Mouse (Mus musculus) C2C12 (cell line): ENCODE data around the gene Apc2. TPM values are rescaled to one million over a fixed set of nuclear protein-coding genes. Genes with fewer than 3 reads are reported as not detected.

ENCODE experiments used
- H3K27me3 ChIP-seq: one replicate; pipeline ENCODE4 v1.6.1; 2011; ENCODE audit not compliant: control insufficient read depth, insufficient read depth, insufficient read length
- H3K36me3 ChIP-seq: one replicate; pipeline ENCODE4 v1.6.1; 2011; ENCODE audit not compliant: control insufficient read depth, insufficient read depth
- H3K4me3 ChIP-seq: one replicate; pipeline ENCODE4 v1.5.1; 2011; ENCODE audit warnings: mild to moderate bottlenecking, control low read depth; ENCODE audit not compliant: poor library complexity, insufficient read depth, severe bottlenecking
- H3K79me2 ChIP-seq: one replicate; pipeline ENCODE4 v1.6.1; 2011; ENCODE audit not compliant: control insufficient read depth, insufficient read depth
- H3K79me3 ChIP-seq: one replicate; pipeline ENCODE4 v1.6.1; 2011; ENCODE audit warnings: low read depth, control low read depth
- H3ac ChIP-seq: one replicate; pipeline ENCODE3; 2011; ENCODE audit warnings: low read depth; ENCODE audit not compliant: control insufficient read depth, insufficient read length
- CEBPB ChIP-seq: IDR thresholded peaks from one replicate; pipeline ENCODE4 v1.6.1; 2011; ENCODE audit warnings: low read depth, mild to moderate bottlenecking, control low read depth, moderate library complexity
- CTCF ChIP-seq: IDR thresholded peaks from one replicate; pipeline ENCODE4 v1.5.1; 2011; ENCODE audit not compliant: control insufficient read depth, insufficient read depth, insufficient read length
- FOSL1 ChIP-seq: IDR thresholded peaks from one replicate; pipeline ENCODE4 v1.8.0; 2011; ENCODE audit warnings: mild to moderate bottlenecking, low read length; ENCODE audit not compliant: poor library complexity, insufficient read depth, severe bottlenecking
- MAX ChIP-seq: IDR thresholded peaks from one replicate; pipeline ENCODE4 v1.6.1; 2011; ENCODE audit warnings: mild to moderate bottlenecking, control low read depth
- MYOD1 ChIP-seq: IDR thresholded peaks from one replicate; pipeline ENCODE4 v1.6.1; 2011; ENCODE audit warnings: low read depth; ENCODE audit not compliant: control insufficient read depth, insufficient read length
- MYOG ChIP-seq: IDR thresholded peaks from one replicate; pipeline ENCODE4 v1.6.1; 2011; ENCODE audit not compliant: control insufficient read depth, insufficient read length; ENCODE audit errors: extremely low read depth
- USF1 ChIP-seq: IDR thresholded peaks from one replicate; pipeline ENCODE4 v1.6.1; 2011; ENCODE audit warnings: low read depth, mild to moderate bottlenecking, control low read depth, moderate library complexity
- polyA plus RNA-seq: library from polyadenylated mRNA; unstranded; fragments of >200 nt; fragmentation: generic; extraction: Trizol; gene quantifications from one replicate; pipeline ENCODE4 v1.2.1, GENCODE M21; 2012; ENCODE audit warnings: missing spikeins

Gene Apc2
- polyA plus RNA-seq, 1 experiment, result 0.20 TPM

GRCm38 (mm10) chr10:80351896-80352295 is 56.1 kb downstream of the Apc2 start:
- peaks cover 22% of the 10 kb centered on the region for H3K27me3 ChIP-seq
- H3K4me3 ChIP-seq, result no peak overlapping the region
- no peak overlapping the region for H3ac ChIP-seq
- H3K36me3 ChIP-seq, result no peaks in the 10 kb centered on the region
- H3K79me2 ChIP-seq, result no peaks in the 10 kb centered on the region
- TF ChIP-seq FOSL1, result no peak
- no peak for TF ChIP-seq MAX
- no peak for TF ChIP-seq CTCF
- TF ChIP-seq MYOG, result no peak
- TF ChIP-seq USF1, result no peak
- no peaks in the 10 kb centered on the region for H3K79me3 ChIP-seq

- TF ChIP-seq MYOG, result no peak
- no peak for TF ChIP-seq MYOD1
- no peak for TF ChIP-seq CTCF
- no peak for TF ChIP-seq MAX
- TF ChIP-seq CEBPB, result no peak
- no peak for TF ChIP-seq USF1
- TF ChIP-seq FOSL1, result no peak
- H3K36me3 ChIP-seq, result no peaks in the 10 kb centered on the region
- no peaks in the 10 kb centered on the region for H3K79me3 ChIP-seq
- peaks cover 30% of the 10 kb centered on the region for H3K27me3 ChIP-seq
- no peaks in the 10 kb centered on the region for H3K79me2 ChIP-seq
- no peak overlapping the region for H3ac ChIP-seq
- no peak overlapping the region for H3K4me3 ChIP-seq
Measured at GRCm38 (mm10) chr10:80352727-80353126, 57.0 kb downstream of the Apc2 start.

- Histone ChIP-seq H3K27me3 (peaks cover 55% of the 10 kb centered on the region), H3ac (no peak overlapping the region), H3K4me3 (no peak overlapping the region), H3K36me3 (no peaks in the 10 kb centered on the region), H3K79me3 (no peaks in the 10 kb centered on the region), H3K79me2 (no peaks in the 10 kb centered on the region)
- no peak for TF ChIP-seq MYOD1
- no peak for TF ChIP-seq MAX
- TF ChIP-seq USF1, result no peak
- no peak for TF ChIP-seq FOSL1
- no peak for TF ChIP-seq CTCF
- TF ChIP-seq CEBPB, result no peak
- no peak for TF ChIP-seq MYOG
Measured at GRCm38 (mm10) chr10:80355431-80355830, 59.7 kb downstream of the Apc2 start.

- no peak within 1 kb of the TSS for H3ac ChIP-seq
- no peak within 1 kb of the TSS for H3K4me3 ChIP-seq
- peaks cover 56% of the 10 kb centered on the region for H3K27me3 ChIP-seq
- no peaks in the 10 kb centered on the region for H3K79me2 ChIP-seq
- H3K79me3 ChIP-seq, result no peaks in the 10 kb centered on the region
- H3K36me3 ChIP-seq, result no peaks in the 10 kb centered on the region
- TF ChIP-seq USF1, result no peak
- no peak for TF ChIP-seq MYOD1
- TF ChIP-seq FOSL1, result no peak
- TF ChIP-seq MAX, result no peak
- TF ChIP-seq CTCF, result no peak
- TF ChIP-seq CEBPB, result no peak
- TF ChIP-seq MYOG, result no peak
Measured at GRCm38 (mm10) chr10:80356001-80356682, 60.4 kb downstream of the Apc2 start, which contains the start of gene Plk5. Gene Plk5 (plus strand): TSS chr10:80356459.

- Histone ChIP-seq H3K4me3 (no peak overlapping the region), H3K27me3 (peaks cover 56% of the 10 kb centered on the region), H3K79me2 (no peaks in the 10 kb centered on the region), H3K79me3 (no peaks in the 10 kb centered on the region), H3ac (no peak overlapping the region), H3K36me3 (no peaks in the 10 kb centered on the region)
- TF ChIP-seq USF1 (no peak), CEBPB (no peak), CTCF (no peak), FOSL1 (no peak), MAX (no peak), MYOG (no peak), MYOD1 (no peak)
Measured at GRCm38 (mm10) chr10:80356737-80357136, 61.0 kb downstream of the Apc2 start.
